Mouse (Mus musculus): ENCODE data around the gene Ccdc162.

DNA sequence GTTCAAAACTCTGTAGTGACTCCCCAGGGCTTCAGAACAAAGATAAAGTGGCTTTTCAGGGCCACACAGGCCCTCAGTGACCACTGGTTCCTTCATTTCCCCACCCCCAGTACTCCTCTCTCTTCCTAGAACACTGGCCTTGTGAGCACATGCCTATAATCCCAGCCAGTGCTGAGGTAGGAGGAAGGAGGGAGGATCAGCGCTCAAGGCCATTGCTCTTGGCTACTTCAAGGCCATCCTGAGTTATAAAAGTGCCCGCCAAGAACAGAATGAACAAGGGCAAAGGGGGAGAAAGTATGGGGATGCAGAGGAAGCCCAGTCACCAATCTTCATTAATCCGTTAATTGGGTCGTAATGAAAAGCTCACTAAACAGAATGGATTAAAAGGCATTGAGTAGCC is 49.2 kb upstream of the Ccdc162 start:
- TF ChIP-seq CTCF (IDR thresholded peaks at IDR 0.05; ENCODE audit: control insufficient read depth, insufficient read depth, low read length) (no peak), POLR2A (IDR thresholded peaks at IDR 0.05; ENCODE audit: borderline replicate concordance, control insufficient read depth, low read depth, low read length) (no peak)
